Mouse (Mus musculus): ENCODE measurements at regions not wholly inside any gene's neighbourhood (a gene's known extent, or its start where the extent isn't known, plus 50 kb on each side); places are given as distances from the start of the nearest gene placed in this dataset.

DNA sequence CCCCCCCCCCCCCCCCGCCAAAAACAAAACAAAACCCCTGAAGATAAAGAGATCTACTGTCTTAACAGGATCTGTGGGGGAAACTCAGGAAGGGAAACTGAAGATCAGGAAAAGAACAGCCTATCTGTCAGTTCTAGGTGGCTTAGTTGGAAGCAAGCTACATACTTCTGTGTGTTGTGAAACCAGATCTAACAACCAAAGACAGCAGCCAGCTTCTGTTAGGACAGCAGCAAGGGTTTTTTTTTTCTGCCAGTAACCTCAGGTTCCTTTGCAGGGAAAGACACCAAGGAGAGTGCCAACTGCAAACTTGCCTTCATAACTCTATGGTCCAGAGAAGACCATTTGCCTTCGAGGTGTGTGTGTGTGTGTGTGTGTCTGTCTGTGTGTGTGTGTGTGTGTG is 261.2 kb downstream of the Bcl11a start:
- TF ChIP-seq CTCF (IDR thresholded peaks at IDR 0.05; ENCODE audit: low read depth, low read length): no peak
- TF ChIP-seq POLR2A (IDR thresholded peaks at IDR 0.05; ENCODE audit: extremely low read depth, insufficient read depth, low read length): no peak
